Mouse (Mus musculus): Measurements from ENCODE around the gene Bpifb1. TPM values are rescaled to one million over a fixed set of nuclear protein-coding genes. Genes with fewer than 3 reads are reported as not detected.
"Not testable (repeated sequence)": the region's sequence is repeated elsewhere in the genome, so short reads cannot be mapped to it uniquely, and the experiment has no call there.

Gene Bpifb1
- not detected in 2 replicates for polyA plus RNA-seq (2012; rRNA removed)

DNA sequence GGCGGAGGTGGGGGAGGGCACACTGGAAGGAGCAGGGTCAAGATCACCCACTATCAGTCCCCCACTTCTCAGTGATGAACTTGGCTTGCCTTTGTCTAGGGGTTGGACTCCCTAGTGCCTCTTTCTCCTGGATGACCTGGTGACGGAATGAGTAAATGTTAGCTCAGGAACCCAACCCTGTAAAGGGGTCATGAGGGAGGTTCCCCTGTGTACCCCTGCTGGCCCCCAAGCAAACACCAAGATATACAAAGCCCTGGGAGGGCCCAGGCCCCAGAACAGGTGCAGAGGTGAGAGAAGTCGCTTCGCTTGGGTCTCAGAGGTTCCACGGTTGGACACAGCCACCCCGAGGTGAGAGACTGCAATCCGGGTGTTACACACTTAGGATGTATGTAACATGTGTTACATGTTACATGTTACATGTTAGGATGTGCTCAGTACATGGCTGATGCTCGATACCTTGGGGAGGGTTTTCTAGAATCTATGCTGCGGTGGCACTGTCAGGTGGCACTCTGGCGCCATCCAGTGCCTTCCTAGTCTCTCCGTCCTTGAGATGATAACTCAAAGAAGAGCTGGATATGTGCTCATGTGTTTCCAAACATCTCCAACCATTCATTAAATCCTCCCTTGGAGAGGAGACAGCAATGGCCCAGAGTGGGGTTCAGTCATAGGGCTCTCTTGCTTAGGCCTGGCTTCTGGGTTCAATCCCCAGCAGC, at the start of gene Bpifb1:
TSS of gene Bpifb1 (plus strand) at position 273 of the 713 bp plus-strand sequence.
- DNase-seq (ENCODE audit: low spot score) = no peak

DNA sequence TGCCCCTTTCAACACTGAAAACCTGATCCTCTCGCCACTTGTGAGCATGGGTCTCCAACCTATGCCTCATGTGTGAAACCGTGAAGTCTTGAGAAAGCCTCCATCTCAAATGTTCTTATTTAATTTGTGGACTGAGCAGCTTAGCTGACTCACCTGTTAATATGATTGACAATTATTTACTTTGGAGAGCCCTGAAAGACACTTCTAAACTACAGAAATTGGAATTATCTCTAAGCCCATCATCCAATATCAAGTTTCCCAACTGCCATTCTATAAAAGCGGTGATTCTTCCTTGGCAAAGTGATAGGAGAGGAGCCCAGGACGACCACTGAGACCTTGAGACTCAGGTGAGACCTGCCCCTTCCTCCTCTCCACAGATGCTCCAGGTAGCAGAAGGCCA, 48.0 kb upstream of the Bpifb1 start, which contains the start of gene Bpifa1:
TSS of gene Bpifa1 (plus strand) at position 301 of the 400 bp plus-strand sequence.
- no peak for DNase-seq (ENCODE audit: low spot score)

DNA sequence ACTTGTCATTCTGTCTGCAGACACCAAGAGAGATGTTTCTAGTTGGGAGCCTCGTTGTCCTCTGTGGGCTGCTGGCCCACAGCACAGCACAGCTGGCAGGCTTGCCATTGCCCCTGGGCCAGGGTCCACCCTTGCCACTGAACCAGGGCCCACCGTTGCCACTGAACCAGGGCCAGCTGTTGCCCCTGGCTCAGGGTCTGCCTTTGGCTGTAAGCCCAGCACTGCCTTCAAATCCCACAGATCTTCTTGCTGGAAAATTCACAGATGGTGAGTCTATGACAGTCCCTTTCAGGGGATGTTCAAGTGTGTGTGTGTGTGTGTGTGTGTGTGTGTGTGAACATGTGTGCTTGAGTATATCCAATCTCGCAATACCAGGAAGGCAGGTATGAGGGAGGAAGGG, 46.9 kb upstream of the Bpifb1 start:
- DNase-seq (ENCODE audit: low spot score) = no peak

DNA sequence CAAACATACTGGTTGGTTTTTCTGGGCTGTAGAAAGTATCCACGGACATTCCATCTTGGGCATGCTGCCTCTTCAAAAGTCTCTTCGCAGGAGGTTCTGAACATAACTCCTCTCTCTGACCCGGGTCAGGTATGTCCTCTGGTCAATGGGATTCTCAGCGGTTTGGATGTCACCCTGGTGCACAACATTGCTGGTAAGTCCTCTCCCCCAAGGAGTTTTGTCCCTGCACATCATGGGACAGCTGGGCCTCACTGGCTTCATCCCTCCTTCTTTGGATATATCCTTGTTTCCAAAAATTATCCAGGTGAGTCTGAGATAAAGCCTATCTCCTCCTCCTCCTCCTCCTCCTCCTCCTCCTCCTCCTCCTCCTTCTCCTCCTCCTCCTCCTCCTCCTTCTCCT, 43.1 kb upstream of the Bpifb1 start:
- no peak for DNase-seq (ENCODE audit: low spot score)

DNA sequence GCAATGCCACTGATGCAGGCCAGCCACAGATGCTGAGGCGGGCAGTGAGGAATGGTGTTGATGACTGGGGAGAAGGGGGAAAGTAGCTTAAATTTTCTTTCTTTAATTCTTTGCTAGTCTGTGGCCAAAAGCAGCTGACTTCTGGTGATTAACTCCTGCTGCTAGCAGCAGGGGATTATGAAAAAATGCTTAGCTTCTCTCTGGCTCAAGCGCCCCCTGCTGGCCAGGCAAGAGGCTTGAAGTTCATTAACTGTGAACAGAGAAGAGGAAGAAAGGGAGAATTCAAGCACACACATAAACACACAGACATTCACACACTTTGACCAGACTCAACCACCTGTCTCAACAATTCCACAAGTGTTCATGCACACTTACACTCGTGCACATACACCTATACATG, 32.2 kb upstream of the Bpifb1 start:
- DNase-seq (ENCODE audit: low spot score) = no peak

DNA sequence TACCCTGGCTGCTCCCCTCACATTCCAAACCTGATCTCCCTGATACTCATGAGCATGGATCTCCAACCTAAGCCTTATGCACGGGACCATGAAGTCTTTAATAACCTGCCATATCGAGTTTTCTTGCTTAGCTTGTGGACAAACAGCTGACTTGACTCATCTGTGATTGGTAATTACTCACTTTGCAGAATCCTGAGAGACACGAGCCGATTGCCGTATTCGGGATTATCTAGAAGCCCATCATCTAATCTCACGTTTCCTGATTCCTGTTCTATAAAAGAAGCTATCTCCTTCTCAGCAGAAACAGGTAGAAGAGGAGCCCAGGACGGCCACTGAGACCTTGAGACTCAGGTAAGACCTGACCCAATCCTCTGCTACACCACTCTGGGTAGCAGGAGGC, 28.3 kb upstream of the Bpifb1 start, which contains the start of gene Bpifa5:
TSS of gene Bpifa5 (plus strand) at position 301 of the 400 bp plus-strand sequence.
- DNase-seq (ENCODE audit: low spot score) = no peak

DNA sequence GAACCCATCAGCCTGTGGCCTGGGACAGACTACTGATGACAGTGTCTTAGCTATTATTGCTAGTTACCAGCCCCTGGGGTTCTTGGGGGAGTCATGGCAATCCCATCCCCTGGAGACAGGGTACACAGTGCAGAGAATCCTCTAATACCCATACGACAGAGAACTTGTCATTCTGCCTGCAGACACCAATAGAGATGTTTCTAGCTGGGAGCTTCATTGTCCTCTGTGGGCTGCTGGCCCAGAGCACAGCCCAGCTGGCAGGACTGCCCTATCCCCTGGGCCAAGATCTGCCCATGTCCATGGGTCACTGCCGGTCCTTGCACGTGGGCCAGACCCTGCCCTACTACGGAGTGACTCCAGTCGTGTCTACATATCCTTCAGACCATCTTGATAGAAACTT, 27.3 kb upstream of the Bpifb1 start:
- no peak for DNase-seq (ENCODE audit: low spot score)

DNA sequence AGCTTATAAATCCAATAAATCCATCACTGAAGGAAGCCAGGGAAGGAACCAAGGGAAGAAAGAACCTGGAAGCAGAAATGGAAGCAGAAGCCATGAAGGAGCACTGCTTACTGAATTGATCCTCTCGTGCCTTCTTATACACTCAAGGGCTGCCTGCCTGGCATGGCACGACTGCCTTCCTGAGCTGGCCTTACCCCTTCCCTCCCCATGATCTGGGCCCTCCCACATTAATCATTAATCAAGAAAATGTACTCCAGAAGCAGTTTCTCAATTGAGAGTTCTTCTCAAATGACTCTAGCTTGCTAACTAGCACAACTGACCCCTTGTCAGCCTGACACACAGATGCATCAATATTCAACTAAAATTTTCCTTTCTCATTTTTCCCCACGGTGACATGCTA, 21.4 kb upstream of the Bpifb1 start:
- no peak for DNase-seq (ENCODE audit: low spot score)

DNA sequence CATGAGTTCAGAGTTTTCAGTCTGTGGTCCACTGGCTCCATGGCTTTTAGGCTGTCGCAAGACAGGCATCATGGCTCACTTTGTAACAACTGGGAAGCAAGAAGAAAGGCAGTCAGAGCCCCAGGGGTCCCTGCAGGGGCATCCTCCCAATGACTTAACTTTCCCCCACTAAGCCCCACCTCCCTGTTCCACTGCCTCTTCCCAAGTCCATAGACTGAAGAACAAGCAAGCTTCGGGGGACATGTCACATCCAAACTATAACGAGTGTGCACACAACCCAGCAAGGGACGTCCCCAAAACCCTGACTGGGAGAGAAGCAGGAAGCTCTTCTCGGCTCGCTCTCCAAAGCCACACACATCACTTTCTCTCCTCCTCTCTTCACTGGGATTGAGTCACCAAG, 19.0 kb upstream of the Bpifb1 start:
- DNase-seq (ENCODE audit: low spot score) = no peak

DNA sequence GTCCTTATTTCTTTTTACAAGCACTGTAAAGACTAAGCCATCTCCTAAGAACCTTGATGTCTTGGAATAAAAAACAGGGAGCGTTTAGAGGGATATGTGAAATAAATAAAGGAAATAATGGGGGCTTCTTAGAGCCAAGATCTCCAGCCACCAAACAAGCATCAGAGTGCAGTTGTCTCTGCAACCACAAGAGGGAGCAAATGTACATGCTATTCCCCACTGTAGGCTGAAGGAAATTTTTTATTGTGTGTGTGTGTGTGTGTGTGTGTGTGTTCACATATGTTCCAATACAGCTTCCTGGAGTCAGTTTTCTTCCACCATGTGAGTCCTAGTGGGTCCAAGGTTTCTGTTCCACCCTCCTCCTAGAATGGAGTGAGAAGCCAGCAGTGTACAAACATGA, 17.3 kb upstream of the Bpifb1 start:
- DNase-seq (ENCODE audit: low spot score) = no peak

DNA sequence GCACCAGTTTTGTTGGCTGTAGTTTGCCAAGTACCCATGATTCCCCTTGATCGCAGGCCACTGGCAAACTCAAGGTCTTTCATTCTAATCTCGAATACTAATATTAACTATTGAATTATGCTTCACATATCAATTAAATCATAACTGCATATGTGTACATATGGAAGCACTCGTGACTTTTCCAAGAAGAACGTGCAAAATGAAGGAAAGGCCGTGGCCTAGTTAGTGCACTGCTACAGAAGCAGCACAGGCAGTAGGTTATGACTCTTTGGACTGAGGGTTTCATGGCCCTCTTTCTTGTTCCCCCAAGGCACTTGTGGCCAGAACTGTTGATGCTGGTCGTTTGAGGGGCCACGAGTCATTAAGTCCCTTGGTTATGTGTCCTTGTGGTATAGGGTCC, 8.7 kb upstream of the Bpifb1 start:
- DNase-seq (ENCODE audit: low spot score) = not testable (repeated sequence)

DNA sequence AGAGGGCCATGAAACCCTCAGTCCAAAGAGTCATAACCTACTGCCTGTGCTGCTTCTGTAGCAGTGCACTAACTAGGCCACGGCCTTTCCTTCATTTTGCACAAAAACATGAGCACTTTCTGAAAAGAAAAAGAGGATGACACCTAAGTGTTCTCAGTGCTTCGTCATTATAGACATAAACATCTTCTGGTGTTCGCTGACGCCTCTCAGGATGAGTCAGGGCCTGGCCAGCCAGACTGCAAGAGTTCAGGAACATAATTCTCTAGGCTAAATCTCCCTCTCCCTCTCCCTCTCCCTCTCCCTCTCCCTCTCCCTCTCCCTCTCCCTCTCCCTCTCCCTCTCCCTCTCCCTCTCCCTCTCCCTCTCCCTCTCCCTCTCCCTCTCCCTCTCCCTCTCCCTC, 7.6 kb upstream of the Bpifb1 start:
- not testable (repeated sequence) for DNase-seq (ENCODE audit: low spot score)

DNA sequence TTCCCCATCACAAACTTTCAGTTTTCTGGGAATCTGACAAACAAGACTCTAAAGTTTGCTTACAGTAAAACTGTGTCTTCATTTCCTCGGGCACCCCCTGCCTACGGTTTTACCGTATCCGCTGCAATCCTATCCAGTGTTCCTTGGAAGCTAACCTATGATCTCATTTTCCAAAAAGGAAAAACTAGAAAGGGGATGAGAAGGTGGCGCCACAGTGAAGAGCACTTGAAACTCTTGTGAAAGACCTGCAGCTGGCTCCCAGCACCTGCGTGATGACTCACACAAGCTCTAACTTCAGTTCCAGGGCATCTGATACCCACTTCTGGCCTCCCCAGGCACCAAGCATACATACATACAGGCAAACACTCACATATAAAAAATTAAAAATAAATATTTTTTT, 5.3 kb upstream of the Bpifb1 start:
- DNase-seq (ENCODE audit: low spot score) = no peak

DNA sequence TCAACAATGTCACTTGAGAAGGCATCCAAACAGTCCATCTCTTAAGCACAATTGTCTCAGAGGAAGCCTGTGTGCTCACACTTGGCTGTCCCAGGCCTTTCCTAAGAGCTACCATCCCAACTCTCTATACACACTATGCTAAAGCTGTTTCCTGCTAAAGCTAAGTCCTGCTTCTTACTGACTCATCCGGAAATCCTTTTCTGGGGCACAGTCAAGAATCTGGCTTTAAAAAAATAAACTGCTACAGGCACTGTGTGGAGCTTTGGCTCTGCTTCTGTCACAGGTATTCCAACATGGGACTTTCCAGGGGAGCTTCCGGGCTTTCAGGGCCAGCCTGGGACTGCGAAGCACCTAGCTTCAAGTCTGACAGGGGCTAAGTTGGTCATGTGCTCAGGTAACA, 4.9 kb upstream of the Bpifb1 start:
- DNase-seq (ENCODE audit: low spot score) = no peak

DNA sequence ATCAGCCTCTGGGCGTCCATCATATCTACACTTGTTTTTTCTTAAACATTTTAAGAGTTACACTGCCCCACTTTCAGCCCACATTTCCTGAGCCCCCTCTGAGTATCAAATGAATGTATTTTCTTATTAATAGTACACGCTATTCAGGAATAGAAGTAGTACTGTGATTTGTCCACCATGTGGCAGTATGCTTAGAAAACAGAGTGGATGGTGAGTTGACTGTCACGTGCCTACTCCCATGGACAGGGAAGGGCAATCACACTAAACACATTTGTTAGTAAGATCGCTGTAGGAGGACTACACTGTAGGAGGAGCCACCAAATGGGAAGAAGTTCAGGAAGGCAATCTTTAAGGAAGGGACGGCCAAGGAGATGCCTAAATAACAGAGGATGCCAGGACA, 3.1 kb upstream of the Bpifb1 start:
- DNase-seq (ENCODE audit: low spot score) = no peak

DNA sequence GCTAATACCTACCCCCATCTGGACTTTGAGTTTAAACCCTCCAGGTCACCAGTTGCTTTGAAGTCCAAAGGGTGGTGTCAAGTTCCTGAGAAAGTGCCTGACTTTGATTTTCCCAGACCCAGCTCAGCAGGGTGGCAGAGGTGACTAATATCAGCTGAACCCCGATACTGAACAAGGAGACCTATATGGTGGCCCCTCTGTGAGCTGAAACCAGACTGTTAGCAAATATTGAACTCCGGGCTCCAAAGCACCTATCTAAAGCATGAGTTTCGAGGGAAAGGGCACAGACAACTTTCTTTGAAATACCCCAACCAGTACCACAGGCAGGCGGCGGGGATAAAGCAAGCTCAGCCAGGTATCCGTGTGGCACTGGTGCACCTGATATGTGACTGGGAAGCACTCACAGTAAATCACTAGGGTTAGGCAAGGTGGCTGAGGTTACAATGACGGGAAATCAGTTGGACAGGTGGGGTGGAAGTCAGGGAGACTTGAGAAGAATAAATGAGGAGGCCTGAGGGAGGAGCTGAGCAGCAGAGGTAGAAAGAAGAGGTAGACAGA, 662 bp upstream of the Bpifb1 start:
- no peak for DNase-seq (ENCODE audit: low spot score)

DNA sequence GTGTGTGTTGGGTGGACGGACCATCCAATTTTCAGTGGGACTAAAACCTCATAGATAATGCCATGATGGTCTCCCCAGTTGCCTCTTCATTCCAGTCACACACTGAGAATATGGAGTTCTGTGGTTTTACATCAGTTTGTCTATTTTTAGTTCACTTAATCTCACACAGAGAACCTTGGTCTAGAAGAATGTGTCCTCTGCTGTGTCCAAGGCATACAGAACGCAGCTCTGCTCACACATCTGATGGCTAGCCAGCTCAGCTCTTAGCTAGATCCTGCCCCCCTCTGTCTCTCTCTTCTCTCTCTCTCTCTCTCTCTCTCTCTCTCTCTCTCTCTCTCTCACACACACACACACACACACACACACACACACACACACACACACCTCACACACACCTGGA, 1.5 kb downstream of the Bpifb1 start:
- no peak for DNase-seq (ENCODE audit: low spot score)

DNA sequence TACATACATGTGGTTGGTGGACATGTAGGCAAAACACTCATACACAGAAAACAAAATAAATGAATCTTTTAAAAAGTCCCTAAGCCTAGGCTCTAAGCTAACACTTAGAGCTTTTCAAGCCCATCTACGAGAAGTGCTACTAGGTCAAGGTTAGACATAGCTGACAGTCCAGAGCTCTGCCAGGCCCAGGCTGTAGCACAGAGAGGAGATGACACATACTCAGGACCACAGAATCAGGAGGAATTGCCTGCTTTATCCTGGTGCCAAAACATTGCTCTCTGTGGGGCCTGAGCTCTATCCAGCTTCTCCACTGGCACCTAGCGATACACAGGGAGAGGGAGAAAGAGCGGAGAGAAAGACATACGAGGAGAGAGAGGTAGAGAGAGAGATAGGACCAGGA, 2.5 kb downstream of the Bpifb1 start:
- no peak for DNase-seq (ENCODE audit: low spot score)

DNA sequence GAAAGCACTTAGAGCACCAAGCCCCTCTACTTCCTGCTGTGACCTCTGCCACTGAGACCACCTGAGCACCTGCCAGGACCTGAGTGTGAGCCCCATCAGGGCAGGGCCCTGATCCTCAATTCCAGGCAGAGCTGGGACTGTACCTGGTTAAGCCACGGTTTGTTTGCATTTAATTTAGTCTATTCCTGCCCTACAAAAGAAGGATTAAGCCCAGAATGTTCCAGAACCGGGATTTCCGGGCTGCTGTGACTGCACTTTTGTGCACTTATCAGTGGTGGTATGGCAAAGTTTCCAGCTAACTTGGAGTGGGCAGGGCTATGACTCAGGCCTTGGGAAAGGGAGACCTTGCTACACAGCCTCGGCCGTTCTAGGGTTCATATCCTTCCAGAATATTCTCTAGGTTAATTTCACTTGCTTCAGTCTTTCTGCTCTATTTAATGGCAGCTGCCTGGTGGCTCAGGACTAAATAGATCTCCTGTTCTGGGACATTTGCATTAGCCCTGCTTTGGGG, 3.4 kb downstream of the Bpifb1 start:
- no peak for DNase-seq (ENCODE audit: low spot score)

DNA sequence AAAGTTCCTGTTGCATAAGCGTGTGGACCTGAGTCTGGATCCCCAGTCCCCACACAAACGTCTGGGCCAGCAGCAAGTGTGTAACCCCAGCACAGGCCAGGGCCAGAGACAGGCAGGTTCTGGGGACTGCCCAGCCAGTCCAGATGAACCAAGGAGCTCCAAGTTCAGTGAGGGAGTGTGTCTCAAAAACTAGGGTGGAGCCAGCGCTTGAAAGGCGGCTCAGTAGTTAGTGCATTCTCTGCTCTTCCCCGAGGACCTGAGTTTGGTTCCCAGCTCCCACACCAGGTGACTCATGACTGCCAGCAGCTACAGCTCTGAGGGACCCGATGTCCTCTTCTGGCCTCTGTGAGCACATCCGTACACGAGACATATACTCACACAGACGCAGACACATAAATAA, 6.4 kb downstream of the Bpifb1 start:
- DNase-seq (ENCODE audit: low spot score) = no peak

DNA sequence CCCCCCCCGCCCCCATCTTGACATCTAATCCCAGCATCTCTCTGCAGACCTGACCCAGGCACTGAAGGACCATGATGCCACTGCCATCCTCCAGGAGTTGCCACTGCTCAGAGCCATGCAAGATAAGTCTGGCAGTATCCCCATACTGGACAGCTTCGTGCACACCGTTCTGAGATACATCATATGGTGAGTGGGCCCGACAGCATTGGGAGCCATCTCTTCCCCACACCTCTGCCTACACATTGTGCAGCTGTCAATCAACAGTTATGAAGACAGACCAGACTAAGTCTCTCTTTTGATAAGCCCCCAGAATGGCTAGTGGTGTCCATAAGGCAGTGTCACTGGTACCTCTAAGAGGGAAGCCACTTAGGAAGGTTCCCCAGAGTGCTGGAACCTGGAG, 14.0 kb downstream of the Bpifb1 start:
- DNase-seq (ENCODE audit: low spot score) = no peak

DNA sequence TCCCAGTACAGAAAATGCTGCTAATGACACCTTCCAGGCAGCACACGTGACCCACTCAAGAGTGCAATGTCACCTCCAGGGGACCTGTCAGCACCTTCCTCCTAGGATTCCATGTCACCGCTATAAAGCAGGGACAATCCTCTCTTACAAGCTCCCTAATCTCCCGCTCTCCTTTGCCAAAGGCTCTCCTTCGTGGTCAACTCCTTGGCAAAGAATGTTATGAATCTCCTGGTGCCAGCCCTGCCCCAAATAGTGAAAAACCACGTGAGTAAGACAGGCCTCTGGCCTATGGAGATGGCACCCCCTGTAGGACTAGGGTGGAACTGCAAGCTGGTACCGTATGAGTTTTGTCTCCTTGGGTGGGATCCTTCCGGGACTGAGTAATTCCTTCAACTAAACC, 16.3 kb downstream of the Bpifb1 start:
- no peak for DNase-seq (ENCODE audit: low spot score)

DNA sequence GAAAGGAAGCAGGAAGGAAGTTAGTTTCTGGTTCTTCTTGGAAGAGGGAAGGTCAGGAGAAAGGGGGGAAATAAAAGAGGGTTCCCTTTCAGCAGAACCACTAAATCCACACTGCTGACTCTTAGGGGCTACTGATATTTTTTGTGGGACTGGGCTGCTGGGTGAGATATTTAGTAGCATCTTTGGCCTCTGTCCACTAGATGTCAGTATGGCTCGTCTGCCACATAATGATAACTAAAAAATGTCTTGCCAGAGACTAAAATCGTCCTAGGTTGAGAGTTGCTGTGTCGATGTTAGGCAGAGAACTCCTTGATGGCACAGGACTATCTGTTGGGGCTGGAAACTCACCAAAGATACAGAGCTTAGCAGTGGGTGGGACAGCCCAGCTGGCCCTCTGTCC, 18.5 kb downstream of the Bpifb1 start:
- no peak for DNase-seq (ENCODE audit: low spot score)

DNA sequence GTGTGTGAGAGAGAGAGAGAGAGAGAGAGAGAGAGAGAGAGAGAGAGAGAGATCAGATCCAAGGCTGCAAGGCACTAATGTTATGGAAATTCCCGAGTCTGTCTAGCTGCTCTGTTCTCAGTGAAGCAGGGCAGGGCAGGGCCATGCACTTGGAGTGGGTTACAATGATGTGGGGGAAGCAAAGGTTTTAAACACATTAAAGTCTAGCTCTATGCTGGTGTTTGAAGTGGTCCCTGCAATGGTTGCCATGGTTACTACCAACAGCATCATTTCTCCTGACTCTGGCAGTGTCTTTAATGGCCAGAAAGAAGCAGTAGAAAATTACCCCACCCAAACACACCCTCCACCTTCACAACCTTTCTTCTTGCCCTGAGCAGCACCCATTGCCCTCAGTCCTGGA, 20.5 kb downstream of the Bpifb1 start:
- DNase-seq (ENCODE audit: low spot score) = no peak
